Mouse (Mus musculus) liver, postnatal 0 days (tissue): ENCODE results near the gene Rexo4.

Experiments
- CTCF ChIP-seq: sonication (generic); IDR thresholded peaks from 2 replicates; pipeline ENCODE4 v1.5.1; 2016; ENCODE audit warnings: antibody characterized with exemption, low read depth
- EP300 ChIP-seq: IDR thresholded peaks from 2 replicates; pipeline ENCODE4 v1.6.1; 2016; ENCODE audit warnings: antibody characterized with exemption, low read depth, mild to moderate bottlenecking

GRCm38 (mm10) chr2:26956811-26957487 is 7.2 kb downstream of the Rexo4 start:
- no peak for TF ChIP-seq CTCF
- TF ChIP-seq EP300: 0 out of 2 replicates have a peak, but pooled peaks have one; percentile 13
